Mouse (Mus musculus): ENCODE results near the gene Rpl7l1. TPM values are rescaled to one million over a fixed set of nuclear protein-coding genes. Genes with fewer than 3 reads are reported as not detected.

Gene Rpl7l1
- polyA plus RNA-seq, 1 experiment from 2014 or later: 196 TPM

GRCm38 (mm10) chr17:46727271-46727670 is 55.2 kb downstream of the Rpl7l1 start:
- peaks cover 12% of the 10 kb centered on the region for H3K27me3 ChIP-seq (ENCODE audit: control insufficient read depth, insufficient read depth, low read length)
- 0 out of 2 replicates have a peak, but pooled peaks cover 6% of the 10 kb centered on the region for H3K4me1 ChIP-seq (ENCODE audit: control insufficient read depth, insufficient read depth, low read length)
- WGBS: 91% methylated on average over 11 of the region's 11 CpGs
- no peak overlapping the region for H3K27ac ChIP-seq (replicated peaks; ENCODE audit: low read depth, low read length)
- H3K9ac ChIP-seq (ENCODE audit: low read length): no peak overlapping the region
- peaks cover 2% of the 10 kb centered on the region; the same call in 1 of the 2 replicates for H3K36me3 ChIP-seq (ENCODE audit: control insufficient read depth, insufficient read depth, low read length)
- DNase-seq (ENCODE audit: low spot score): no peak
- H3K4me3 ChIP-seq (ENCODE audit: low read depth, low read length): no peak overlapping the region
- no peak for ATAC-seq (ENCODE audit: insufficient number of reproducible peaks, low FRiP score, low TSS enrichment, low read depth)
- H3K9me3 ChIP-seq (ENCODE audit: control insufficient read depth, low read length): no peaks in the 10 kb centered on the region
- no peak overlapping the region for H3K4me2 ChIP-seq (ENCODE audit: low read depth, severe bottlenecking)

GRCm38 (mm10) chr17:46725731-46726645 is 56.5 kb downstream of the Rpl7l1 start:
- 92% methylated on average over 26 of the region's 26 CpGs for WGBS
- DNase-seq (ENCODE audit: low spot score) (no peak), ATAC-seq (ENCODE audit: insufficient number of reproducible peaks, low FRiP score, low TSS enrichment, low read depth) (no peak)
- no peak overlapping the region for H3K4me2 ChIP-seq (ENCODE audit: low read depth, severe bottlenecking)
- no peak overlapping the region for H3K4me3 ChIP-seq (ENCODE audit: low read depth, low read length)
- no peak overlapping the region for H3K27ac ChIP-seq (replicated peaks; ENCODE audit: low read depth, low read length)
- peaks cover 12% of the 10 kb centered on the region for H3K27me3 ChIP-seq (ENCODE audit: control insufficient read depth, insufficient read depth, low read length)
- 0 out of 2 replicates have a peak, but pooled peaks cover 6% of the 10 kb centered on the region for H3K4me1 ChIP-seq (ENCODE audit: control insufficient read depth, insufficient read depth, low read length)
- no peak overlapping the region for H3K9ac ChIP-seq (ENCODE audit: low read length)
- peaks cover 2% of the 10 kb centered on the region; the same call in 1 of the 2 replicates for H3K36me3 ChIP-seq (ENCODE audit: control insufficient read depth, insufficient read depth, low read length)
- no peaks in the 10 kb centered on the region for H3K9me3 ChIP-seq (ENCODE audit: control insufficient read depth, low read length)

GRCm38 (mm10) chr17:46725273-46725672 is 57.2 kb downstream of the Rpl7l1 start:
- Histone ChIP-seq H3K9me3 (ENCODE audit: control insufficient read depth, low read length) (no peaks in the 10 kb centered on the region), H3K4me1 (ENCODE audit: control insufficient read depth, insufficient read depth, low read length) (0 out of 2 replicates have a peak, but pooled peaks cover 6% of the 10 kb centered on the region), H3K9ac (ENCODE audit: low read length) (no peak overlapping the region), H3K27ac (replicated peaks; ENCODE audit: low read depth, low read length) (no peak overlapping the region), H3K27me3 (ENCODE audit: control insufficient read depth, insufficient read depth, low read length) (peaks cover 12% of the 10 kb centered on the region), H3K4me3 (ENCODE audit: low read depth, low read length) (no peak overlapping the region), H3K4me2 (ENCODE audit: low read depth, severe bottlenecking) (no peak overlapping the region), H3K36me3 (ENCODE audit: control insufficient read depth, insufficient read depth, low read length) (peaks cover 2% of the 10 kb centered on the region; the same call in 1 of the 2 replicates)
- WGBS: 51% methylated on average over 9 of the region's 9 CpGs
- DNase-seq (ENCODE audit: low spot score) (peak; percentile 68), ATAC-seq (ENCODE audit: insufficient number of reproducible peaks, low FRiP score, low TSS enrichment, low read depth) (no peak)

DNA sequence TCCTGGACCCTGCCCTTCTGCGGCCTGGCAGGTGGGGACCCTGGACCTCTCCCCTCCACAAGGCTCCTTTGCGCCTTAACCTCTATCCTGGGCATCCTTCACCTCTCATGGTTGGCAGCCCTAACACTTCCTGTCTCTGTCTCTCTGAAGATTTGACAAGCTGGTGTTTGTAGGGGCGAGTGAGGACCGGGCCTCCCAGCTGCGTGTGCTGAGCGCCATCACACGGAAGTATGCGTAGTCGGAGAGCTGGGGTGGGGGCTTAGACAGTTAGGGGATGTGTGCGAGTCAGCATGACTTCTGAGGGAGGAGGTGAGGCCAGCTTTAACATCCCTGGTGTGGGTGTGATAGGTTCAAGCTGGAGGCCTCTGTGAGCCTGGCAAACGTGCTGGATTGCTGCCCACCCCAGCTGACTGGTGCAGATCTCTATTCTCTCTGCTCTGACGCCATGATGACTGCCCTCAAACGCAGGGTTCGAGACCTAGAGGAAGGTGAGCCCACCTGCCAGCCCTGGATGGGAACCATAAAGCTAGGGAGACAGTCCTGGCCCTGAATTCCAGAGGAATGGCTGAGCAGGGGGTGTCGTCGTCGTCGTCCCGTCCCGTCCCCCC is 57.9 kb downstream of the Rpl7l1 start:
- peaks cover 2% of the 10 kb centered on the region; the same call in 1 of the 2 replicates for H3K36me3 ChIP-seq (ENCODE audit: control insufficient read depth, insufficient read depth, low read length)
- WGBS: 77% methylated on average over 20 of the region's 20 CpGs
- peaks cover 12% of the 10 kb centered on the region for H3K27me3 ChIP-seq (ENCODE audit: control insufficient read depth, insufficient read depth, low read length)
- no peak overlapping the region for H3K27ac ChIP-seq (replicated peaks; ENCODE audit: low read depth, low read length)
- H3K4me2 ChIP-seq (ENCODE audit: low read depth, severe bottlenecking): no peak overlapping the region
- no peaks in the 10 kb centered on the region for H3K9me3 ChIP-seq (ENCODE audit: control insufficient read depth, low read length)
- ATAC-seq (ENCODE audit: insufficient number of reproducible peaks, low FRiP score, low TSS enrichment, low read depth): no peak
- 0 out of 2 replicates have a peak, but pooled peaks cover 6% of the 10 kb centered on the region for H3K4me1 ChIP-seq (ENCODE audit: control insufficient read depth, insufficient read depth, low read length)
- no peak for DNase-seq (ENCODE audit: low spot score)
- H3K9ac ChIP-seq (ENCODE audit: low read length): no peak overlapping the region
- H3K4me3 ChIP-seq (ENCODE audit: low read depth, low read length): no peak overlapping the region

Other genes starting within 250 kb of the Rpl7l1 start
- gene Cul9, start 236.3 kb downstream of the Rpl7l1 start, polyA plus RNA-seq (2014; fragmentation: Nextera tagmentation; extraction: Ambion mirVana): 3.8 and 3.9 TPM in 2 replicates
- gene Srf, start 226.5 kb downstream of the Rpl7l1 start, polyA plus RNA-seq (2014; fragmentation: Nextera tagmentation; extraction: Ambion mirVana): 8.3 and 9.8 TPM in 2 replicates
- 50.3 and 60.4 TPM in 2 replicates for gene Ptk7, start 153.2 kb downstream of the Rpl7l1 start, polyA plus RNA-seq (2014; fragmentation: Nextera tagmentation; extraction: Ambion mirVana)
- 23.8 and 25.7 TPM in 2 replicates for gene Klc4, start 136.7 kb downstream of the Rpl7l1 start, polyA plus RNA-seq (2014; fragmentation: Nextera tagmentation; extraction: Ambion mirVana)
- gene Mrpl2, start 136.4 kb downstream of the Rpl7l1 start, polyA plus RNA-seq (2014; fragmentation: Nextera tagmentation; extraction: Ambion mirVana): 106 and 126 TPM in 2 replicates
- 34.6 and 36.3 TPM in 2 replicates for gene Cul7, start 132.3 kb downstream of the Rpl7l1 start, polyA plus RNA-seq (2014; fragmentation: Nextera tagmentation; extraction: Ambion mirVana)
- gene Rrp36, start 108.3 kb downstream of the Rpl7l1 start, polyA plus RNA-seq (2014; fragmentation: Nextera tagmentation; extraction: Ambion mirVana): 59.8 and 61.3 TPM in 2 replicates
- 153 and 160 TPM in 2 replicates for gene Mea1, start 103.9 kb downstream of the Rpl7l1 start, polyA plus RNA-seq (2014; fragmentation: Nextera tagmentation; extraction: Ambion mirVana)
- gene Klhdc3, start 101.8 kb downstream of the Rpl7l1 start, polyA plus RNA-seq (2014; fragmentation: Nextera tagmentation; extraction: Ambion mirVana): 117 and 121 TPM in 2 replicates
- 122 and 135 TPM in 2 replicates for gene Ppp2r5d, start 77.6 kb downstream of the Rpl7l1 start, polyA plus RNA-seq (2014; fragmentation: Nextera tagmentation; extraction: Ambion mirVana)
- 18.1 and 18.5 TPM in 2 replicates for gene Pex6, start 71.2 kb downstream of the Rpl7l1 start, polyA plus RNA-seq (2014; fragmentation: Nextera tagmentation; extraction: Ambion mirVana)
- 0.35 TPM in 1 of 2 replicates, not detected in the other for gene Gnmt, start 53.5 kb downstream of the Rpl7l1 start, polyA plus RNA-seq (2014; fragmentation: Nextera tagmentation; extraction: Ambion mirVana)
- gene Cnpy3, start 30.5 kb downstream of the Rpl7l1 start, polyA plus RNA-seq (2014; fragmentation: Nextera tagmentation; extraction: Ambion mirVana): 49.1 and 52.4 TPM in 2 replicates
- 0.48 and 0.91 TPM in 2 replicates for gene Ptcra, start 19.0 kb downstream of the Rpl7l1 start, polyA plus RNA-seq (2014; fragmentation: Nextera tagmentation; extraction: Ambion mirVana)
- 41.8 and 43.4 TPM in 2 replicates for gene 2310039H08Rik, start 10.0 kb downstream of the Rpl7l1 start, polyA plus RNA-seq (2014; fragmentation: Nextera tagmentation; extraction: Ambion mirVana)
- gene Bicral, start 75.8 kb upstream of the Rpl7l1 start, polyA plus RNA-seq (2014; fragmentation: Nextera tagmentation; extraction: Ambion mirVana): 4.6 and 5.9 TPM in 2 replicates
- gene Tbcc, start 108.0 kb upstream of the Rpl7l1 start, polyA plus RNA-seq (2014; fragmentation: Nextera tagmentation; extraction: Ambion mirVana): 73.0 and 73.3 TPM in 2 replicates
- gene Prph2, start 127.8 kb upstream of the Rpl7l1 start, polyA plus RNA-seq (2014; fragmentation: Nextera tagmentation; extraction: Ambion mirVana): not detected in 2 replicates
- gene Ubr2, start 227.9 kb upstream of the Rpl7l1 start, polyA plus RNA-seq (2014; fragmentation: Nextera tagmentation; extraction: Ambion mirVana): 19.2 and 20.2 TPM in 2 replicates